Mouse (Mus musculus) liver, embryonic 11.5 days (tissue): ENCODE data around the gene Tmed4. TPM values are rescaled to one million over a fixed set of nuclear protein-coding genes. Genes with fewer than 3 reads are reported as not detected.
"Not testable (repeated sequence)": the region's sequence is repeated elsewhere in the genome, so short reads cannot be mapped to it uniquely, and the experiment has no call there.

ENCODE experiments used
- ATAC-seq: fragments of 200-750 bp; cut with Nextera tagmentation; replicated peaks from 2 replicates; pipeline ENCODE4 v1.8.0; 2017; ENCODE audit warnings: moderate number of reproducible peaks, mild to moderate bottlenecking, moderate TSS enrichment, moderate library complexity; ENCODE audit not compliant: low FRiP score
- DNase-seq: peaks from one replicate; pipeline ENCODE4 v3.0.0-alpha.2; 2017; ENCODE audit warnings: low spot score
- H3K27ac ChIP-seq: fragments of 300-500 bp; sonication (generic); 2 replicates; pipeline ENCODE4 v1.5.1; 2014; ENCODE audit warnings: mild to moderate bottlenecking, low read depth, low read length, control low read depth
- H3K27me3 ChIP-seq: fragments of 300-500 bp; sonication (generic); replicated peaks from 2 replicates; pipeline ENCODE4 v1.6.1; 2014; ENCODE audit warnings: low read length, mixed read lengths; ENCODE audit not compliant: control insufficient read depth, insufficient read depth
- H3K36me3 ChIP-seq: fragments of 300-500 bp; sonication (generic); 2 replicates; pipeline ENCODE4 v1.6.1; 2014; ENCODE audit warnings: mild to moderate bottlenecking, low read length, moderate library complexity, mixed read lengths; ENCODE audit not compliant: control insufficient read depth, insufficient read depth
- H3K4me1 ChIP-seq: fragments of 300-500 bp; sonication (generic); replicated peaks from 2 replicates; pipeline ENCODE4 v1.6.1; 2014; ENCODE audit warnings: low read length, mixed read lengths; ENCODE audit not compliant: control insufficient read depth, insufficient read depth
- H3K4me2 ChIP-seq: fragments of 300-500 bp; sonication (generic); 2 replicates; pipeline ENCODE4 v1.6.1; 2014; ENCODE audit warnings: mild to moderate bottlenecking, control low read depth, moderate library complexity
- H3K4me3 ChIP-seq: fragments of 300-500 bp; sonication (generic); 2 replicates; pipeline ENCODE4 v1.5.1; 2014; ENCODE audit warnings: low read depth, low read length, control low read depth
- H3K9ac ChIP-seq: fragments of 300-500 bp; sonication (generic); 2 replicates; pipeline ENCODE4 v1.6.1; 2014; ENCODE audit warnings: low read depth, low read length, control low read depth
- H3K9me3 ChIP-seq: fragments of 300-500 bp; sonication (generic); 2 replicates; pipeline ENCODE4 v1.6.1; 2016; ENCODE audit warnings: low read length, inconsistent platforms, mixed read lengths; ENCODE audit not compliant: control insufficient read depth
- WGBS: fragments of 180-500 bp; shearing (Covaris S2); extraction: QIAGEN DNeasy Blood & Tissue Kit; methylation state at CpG from one replicate; pipeline ENCODE4 v1.1.7; 2014; 5-methylcytosine and 5-hydroxymethylcytosine counted together
- polyA plus RNA-seq: library from polyadenylated mRNA; unstranded; fragments of >200 nt; fragmentation: Nextera tagmentation; extraction: Ambion mirVana; gene quantifications from 2 replicates; pipeline ENCODE4 v1.2.1, GENCODE M21; 2014

The Tmed4 gene
- polyA plus RNA-seq, 1 experiment from 2014 or later: 76.2 TPM

GRCm38 (mm10) chr11:6261434-6262082, 13.1 kb downstream of the Tmed4 start:
- H3K4me1 ChIP-seq: peaks cover 4% of the 10 kb centered on the region
- no peak overlapping the region for H3K27ac ChIP-seq
- H3K9me3 ChIP-seq: no peaks in the 10 kb centered on the region
- no peaks in the 10 kb centered on the region for H3K27me3 ChIP-seq
- ATAC-seq (peak; percentile 35; the same call in 1 of the 2 replicates), DNase-seq (peak; percentile 55)
- H3K9ac ChIP-seq: no peak overlapping the region
- no peak overlapping the region for H3K4me2 ChIP-seq
- WGBS: 81% methylated on average over 10 of the region's 10 CpGs
- peaks cover 84% of the 10 kb centered on the region for H3K36me3 ChIP-seq
- no peak overlapping the region for H3K4me3 ChIP-seq

- Histone ChIP-seq H3K9ac (no peak overlapping the region), H3K4me2 (no peak overlapping the region), H3K9me3 (no peaks in the 10 kb centered on the region), H3K4me3 (no peak overlapping the region), H3K4me1 (no peaks in the 10 kb centered on the region), H3K36me3 (peaks cover 65% of the 10 kb centered on the region), H3K27me3 (no peaks in the 10 kb centered on the region), H3K27ac (no peak overlapping the region)
- DNase-seq (no peak), ATAC-seq (no peak)
- WGBS: 94% methylated on average over 7 of the region's 7 CpGs
Measured at GRCm38 (mm10) chr11:6259413-6259812, 15.3 kb downstream of the Tmed4 start.

DNA sequence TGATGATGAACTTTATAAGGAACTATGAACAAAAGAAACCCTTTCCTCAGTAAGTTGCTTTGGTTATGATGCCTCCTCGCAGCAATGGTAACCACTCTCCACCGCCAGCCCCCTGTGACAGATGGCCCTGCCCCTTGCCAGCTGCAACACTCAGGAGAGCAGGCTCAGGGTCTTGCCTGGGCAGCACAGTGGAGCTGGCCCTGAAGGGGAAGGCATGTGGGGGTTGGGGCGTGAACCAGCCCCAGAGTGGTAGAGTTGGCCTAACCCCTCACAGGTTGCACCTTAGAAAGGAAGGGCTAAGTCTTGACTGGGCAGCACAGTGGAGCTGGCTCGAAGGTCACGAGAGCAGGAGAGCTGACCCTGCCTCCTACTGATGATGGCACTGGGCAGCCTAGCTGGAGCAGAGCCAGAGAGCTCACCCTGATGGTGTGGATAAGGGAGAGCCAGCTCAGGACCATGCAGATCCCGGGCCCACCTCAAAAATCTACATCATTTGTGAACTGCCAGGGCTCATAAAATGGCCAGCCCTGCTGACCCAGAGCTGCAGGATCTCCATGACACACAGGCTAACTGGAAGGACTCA, 18.1 kb downstream of the Tmed4 start:
- H3K9me3 ChIP-seq: no peaks in the 10 kb centered on the region
- H3K4me1 ChIP-seq: no peaks in the 10 kb centered on the region
- H3K27ac ChIP-seq: no peak overlapping the region
- H3K4me2 ChIP-seq: no peak overlapping the region
- H3K4me3 ChIP-seq: no peak overlapping the region
- ATAC-seq: peak; percentile 64
- no peak overlapping the region for H3K9ac ChIP-seq
- 64% methylated on average over 6 of the region's 6 CpGs for WGBS
- peaks cover 39% of the 10 kb centered on the region for H3K36me3 ChIP-seq
- DNase-seq: no peak
- H3K27me3 ChIP-seq: no peaks in the 10 kb centered on the region

- not testable (repeated sequence) for H3K27ac ChIP-seq, H3K9me3 ChIP-seq, H3K4me1 ChIP-seq, DNase-seq, H3K9ac ChIP-seq, H3K4me2 ChIP-seq, ATAC-seq, H3K27me3 ChIP-seq, H3K4me3 ChIP-seq
- H3K36me3 ChIP-seq: peaks cover 19% of the 10 kb centered on the region
- 88% methylated on average over 2 of the region's 2 CpGs for WGBS
Measured at GRCm38 (mm10) chr11:6254602-6255001, 20.1 kb downstream of the Tmed4 start.

- Histone ChIP-seq H3K36me3 (peaks cover 3% of the 10 kb centered on the region; the same call in 1 of the 2 replicates), H3K4me3 (no peak overlapping the region), H3K27ac (no peak overlapping the region), H3K9ac (no peak overlapping the region), H3K4me2 (no peak overlapping the region), H3K4me1 (no peaks in the 10 kb centered on the region), H3K9me3 (no peaks in the 10 kb centered on the region), H3K27me3 (no peaks in the 10 kb centered on the region)
- WGBS: 87% methylated on average over 4 of the region's 4 CpGs
- ATAC-seq: no peak
- no peak for DNase-seq
Measured at GRCm38 (mm10) chr11:6252824-6253223, 21.8 kb downstream of the Tmed4 start.

DNA sequence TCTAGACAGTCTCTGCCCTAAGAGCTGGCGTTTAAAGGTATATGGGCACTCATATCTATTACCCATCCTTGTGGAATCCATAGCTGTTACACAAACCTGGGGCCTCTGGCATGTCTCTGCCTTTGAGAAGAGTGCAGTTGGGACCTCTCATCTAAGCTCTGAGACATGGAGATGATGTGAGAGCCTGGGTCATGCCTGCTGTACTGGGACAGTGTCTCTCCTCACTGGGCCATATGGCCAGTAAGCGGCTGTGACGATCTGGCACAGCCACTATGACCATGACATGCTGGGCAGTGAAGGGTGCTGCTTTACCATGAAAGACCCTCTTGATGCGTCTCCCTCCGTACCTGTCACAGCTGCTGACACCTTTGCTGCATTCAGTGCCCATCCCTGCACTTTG, 22.4 kb downstream of the Tmed4 start:
- Histone ChIP-seq H3K9ac (no peak overlapping the region), H3K9me3 (no peaks in the 10 kb centered on the region), H3K27ac (no peak overlapping the region), H3K4me3 (no peak overlapping the region), H3K4me2 (no peak overlapping the region), H3K27me3 (no peaks in the 10 kb centered on the region), H3K4me1 (no peaks in the 10 kb centered on the region), H3K36me3 (no peaks in the 10 kb centered on the region; the same call in 1 of the 2 replicates)
- WGBS: 74% methylated on average over 5 of the region's 5 CpGs
- ATAC-seq (no peak), DNase-seq (no peak)

DNA sequence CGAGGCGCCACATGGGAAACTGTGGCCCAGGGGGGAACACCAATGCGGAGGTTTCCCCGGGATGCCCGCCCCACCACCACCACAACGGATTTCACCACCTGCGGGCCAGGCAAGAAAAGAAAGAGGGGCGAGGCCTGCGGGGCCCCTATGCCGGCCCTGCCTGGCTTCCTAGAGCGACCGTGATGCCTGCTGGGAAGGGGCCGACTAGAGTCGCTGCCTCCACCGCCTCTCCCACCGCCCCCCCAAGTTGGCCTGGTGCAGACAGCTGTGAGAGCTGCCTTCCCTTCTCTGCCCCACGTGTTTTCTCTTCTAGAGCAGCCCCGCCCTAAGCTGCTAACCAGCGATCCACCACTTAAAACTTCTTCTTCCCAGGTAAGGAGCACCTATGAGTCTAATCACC, 30.0 kb downstream of the Tmed4 start:
- no peaks in the 10 kb centered on the region for H3K9me3 ChIP-seq
- H3K36me3 ChIP-seq: no peaks in the 10 kb centered on the region
- DNase-seq (no peak), ATAC-seq (no peak)
- no peak overlapping the region for H3K4me3 ChIP-seq
- no peak overlapping the region for H3K4me2 ChIP-seq
- H3K4me1 ChIP-seq: no peaks in the 10 kb centered on the region
- H3K27me3 ChIP-seq: no peaks in the 10 kb centered on the region
- H3K9ac ChIP-seq: no peak overlapping the region
- H3K27ac ChIP-seq: no peak overlapping the region
- WGBS: 59% methylated on average over 18 of the region's 19 CpGs

DNA sequence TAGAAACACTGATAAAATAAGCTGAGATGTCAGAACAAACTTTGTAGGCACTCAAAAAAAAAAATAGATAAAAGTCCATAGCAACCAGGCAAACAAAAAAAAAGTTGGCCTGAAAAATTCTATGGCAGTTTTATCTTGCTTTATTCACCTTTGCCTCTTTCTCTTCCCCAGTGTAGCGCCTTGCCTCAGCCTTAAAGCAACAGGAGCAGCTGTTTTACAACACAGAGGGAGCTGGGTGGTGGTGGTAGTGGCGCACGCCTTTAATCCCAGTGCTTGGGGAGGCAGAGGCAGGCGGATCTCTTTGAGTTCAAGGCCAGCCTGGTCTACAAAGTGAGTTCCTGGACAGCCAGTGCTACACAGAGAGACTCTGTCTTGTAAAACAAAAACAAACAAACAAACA, 41.6 kb downstream of the Tmed4 start:
- Histone ChIP-seq H3K36me3 (no peaks in the 10 kb centered on the region), H3K4me1 (no peaks in the 10 kb centered on the region), H3K27me3 (no peaks in the 10 kb centered on the region), H3K9ac (no peak overlapping the region), H3K27ac (no peak overlapping the region), H3K4me2 (no peak overlapping the region), H3K4me3 (no peak overlapping the region), H3K9me3 (peaks cover 6% of the 10 kb centered on the region; the same call in 1 of the 2 replicates)
- ATAC-seq (no peak), DNase-seq (no peak)
- WGBS: 82% methylated on average over 4 of the region's 4 CpGs

- DNase-seq (no peak), ATAC-seq (no peak)
- Histone ChIP-seq H3K27ac (no peak within 1 kb of the TSS), H3K9ac (no peak within 1 kb of the TSS), H3K27me3 (no peaks in the 10 kb centered on the region), H3K36me3 (no peaks in the 10 kb centered on the region), H3K4me3 (no peak within 1 kb of the TSS), H3K4me2 (no peak within 1 kb of the TSS), H3K9me3 (0 out of 2 replicates have a peak, but pooled peaks cover 5% of the 10 kb centered on the region), H3K4me1 (no peaks in the 10 kb centered on the region)
- WGBS: 72% methylated on average over 7 of the region's 7 CpGs
Measured at GRCm38 (mm10) chr11:6230012-6230411, 44.7 kb downstream of the Tmed4 start, which contains the start of gene Npc1l1. Gene Npc1l1 (minus strand): TSS chr11:6230143.
